Mouse (Mus musculus) limb, embryonic 14.5 days (tissue): Measurements from ENCODE around the gene Cdx4. TPM values are rescaled to one million over a fixed set of nuclear protein-coding genes. Genes with fewer than 3 reads are reported as not detected.

Experiments used
- ATAC-seq: fragments of 200-750 bp; cut with Nextera tagmentation; 2 replicates; pipeline ENCODE4 v1.8.0; 2017; ENCODE audit warnings: low read depth, moderate number of reproducible peaks, moderate TSS enrichment; ENCODE audit not compliant: low FRiP score
- DNase-seq: peaks from one replicate; pipeline ENCODE4 v3.0.0-alpha.2; 2015; ENCODE audit warnings: low spot score
- H3K27ac ChIP-seq: fragments of 300-500 bp; sonication (generic); replicated peaks from 2 replicates; pipeline ENCODE4 v1.5.1; 2014; ENCODE audit warnings: low read depth, mild to moderate bottlenecking, low read length, moderate library complexity, mixed read lengths
- H3K27me3 ChIP-seq: fragments of 300-500 bp; sonication (generic); 2 replicates; pipeline ENCODE4 v1.6.1; 2014; ENCODE audit warnings: low read length, mixed read lengths; ENCODE audit not compliant: control insufficient read depth, insufficient read depth
- H3K36me3 ChIP-seq: fragments of 300-500 bp; sonication (generic); 2 replicates; pipeline ENCODE4 v1.6.1; 2014; ENCODE audit warnings: mild to moderate bottlenecking, low read length, moderate library complexity, mixed read lengths; ENCODE audit not compliant: control insufficient read depth, insufficient read depth
- H3K4me1 ChIP-seq: fragments of 300-500 bp; sonication (generic); 2 replicates; pipeline ENCODE4 v1.6.1; 2014; ENCODE audit warnings: antibody characterized with exemption, low read length, mixed read lengths; ENCODE audit not compliant: control insufficient read depth, insufficient read depth
- H3K4me2 ChIP-seq: fragments of 300-500 bp; sonication (generic); replicated peaks from 2 replicates; pipeline ENCODE4 v1.6.1; 2014; ENCODE audit warnings: low read depth, mild to moderate bottlenecking, low read length, moderate library complexity; ENCODE audit not compliant: severe bottlenecking
- H3K4me3 ChIP-seq: fragments of 300-500 bp; sonication (generic); replicated peaks from 2 replicates; pipeline ENCODE4 v1.5.1; 2014; ENCODE audit warnings: low read length
- H3K9ac ChIP-seq: fragments of 300-500 bp; sonication (generic); 2 replicates; pipeline ENCODE4 v1.6.1; 2014; ENCODE audit warnings: mild to moderate bottlenecking, low read depth, low read length, moderate library complexity; ENCODE audit not compliant: severe bottlenecking
- H3K9me3 ChIP-seq: fragments of 300-500 bp; sonication (generic); 2 replicates; pipeline ENCODE4 v1.6.1; 2016; ENCODE audit warnings: low read length; ENCODE audit not compliant: control insufficient read depth
- POLR2A ChIP-seq: fragments of 200-500 bp; IDR thresholded peaks from 2 replicates; pipeline ENCODE4 v1.8.0; 2012; ENCODE audit warnings: inconsistent platforms, mild to moderate bottlenecking, moderate library complexity, borderline replicate concordance; ENCODE audit not compliant: insufficient read depth, insufficient read length; ENCODE audit errors: extremely low read depth
- WGBS: fragments of 180-500 bp; shearing (Covaris S2); extraction: QIAGEN DNeasy Blood & Tissue Kit; methylation state at CpG from one replicate; pipeline ENCODE4 v1.1.7; 2014; 5-methylcytosine and 5-hydroxymethylcytosine counted together
- polyA plus RNA-seq, 2 experiments: library from polyadenylated mRNA; depleted of rRNA in 1 of 2; stranded (reverse) in 1 of 2; unstranded in 1 of 2; fragments of >200 nt; fragmentation: Nextera tagmentation in 1 of 2; extraction: Ambion mirVana in 1 of 2; gene quantifications; 2 replicates each; pipeline versions ENCODE4 v1.2.1 to v1.2.3; 2012 to 2014

Cdx4 gene
- polyA plus RNA-seq, 2 experiments = not detected

DNA sequence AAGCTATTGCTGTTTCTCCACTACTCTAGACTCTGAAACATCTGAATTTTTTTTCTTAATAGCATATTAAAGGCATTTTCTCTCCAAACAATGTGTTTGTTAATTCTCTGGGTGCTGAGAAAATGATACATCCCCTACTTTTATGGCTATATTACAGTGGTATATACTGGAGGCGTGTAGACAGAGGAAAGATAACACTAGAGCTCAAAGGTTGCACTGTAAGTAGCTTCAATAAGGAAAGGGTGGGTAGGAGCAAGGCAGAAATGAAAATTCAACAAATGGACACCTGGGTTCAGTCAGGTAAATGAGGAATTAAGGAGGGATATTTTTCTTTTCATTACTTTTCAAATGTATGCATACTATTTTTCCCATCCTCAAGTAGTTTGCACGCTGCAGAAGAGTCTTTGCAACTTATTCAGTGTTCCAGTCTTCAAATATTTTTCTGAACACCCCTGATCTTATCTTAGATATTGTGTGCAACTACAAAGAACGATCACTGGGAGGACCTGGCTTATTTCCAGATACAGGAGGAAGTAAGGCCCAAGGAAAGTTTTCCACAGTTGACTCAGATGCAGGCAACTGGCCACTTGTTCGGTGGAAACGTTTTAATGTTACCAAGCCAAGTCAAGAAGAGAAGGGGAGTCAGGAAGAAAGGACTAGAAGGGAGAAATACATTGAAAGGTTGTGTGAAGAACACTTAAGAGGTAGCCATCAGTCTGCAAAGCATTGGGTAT lies 10.1 kb downstream of the Cdx4 start:
- Histone ChIP-seq H3K36me3 (no peaks in the 10 kb centered on the region), H3K9me3 (no peaks in the 10 kb centered on the region), H3K27me3 (no peaks in the 10 kb centered on the region; the same call in 1 of the 2 replicates), H3K4me2 (no peak overlapping the region), H3K27ac (no peak overlapping the region), H3K4me3 (no peak overlapping the region), H3K9ac (no peak overlapping the region), H3K4me1 (no peaks in the 10 kb centered on the region)
- DNase-seq = no peak
- no peak for ATAC-seq
- TF ChIP-seq POLR2A = no peak
- 70% methylated on average over 5 of the region's 5 CpGs for WGBS

DNA sequence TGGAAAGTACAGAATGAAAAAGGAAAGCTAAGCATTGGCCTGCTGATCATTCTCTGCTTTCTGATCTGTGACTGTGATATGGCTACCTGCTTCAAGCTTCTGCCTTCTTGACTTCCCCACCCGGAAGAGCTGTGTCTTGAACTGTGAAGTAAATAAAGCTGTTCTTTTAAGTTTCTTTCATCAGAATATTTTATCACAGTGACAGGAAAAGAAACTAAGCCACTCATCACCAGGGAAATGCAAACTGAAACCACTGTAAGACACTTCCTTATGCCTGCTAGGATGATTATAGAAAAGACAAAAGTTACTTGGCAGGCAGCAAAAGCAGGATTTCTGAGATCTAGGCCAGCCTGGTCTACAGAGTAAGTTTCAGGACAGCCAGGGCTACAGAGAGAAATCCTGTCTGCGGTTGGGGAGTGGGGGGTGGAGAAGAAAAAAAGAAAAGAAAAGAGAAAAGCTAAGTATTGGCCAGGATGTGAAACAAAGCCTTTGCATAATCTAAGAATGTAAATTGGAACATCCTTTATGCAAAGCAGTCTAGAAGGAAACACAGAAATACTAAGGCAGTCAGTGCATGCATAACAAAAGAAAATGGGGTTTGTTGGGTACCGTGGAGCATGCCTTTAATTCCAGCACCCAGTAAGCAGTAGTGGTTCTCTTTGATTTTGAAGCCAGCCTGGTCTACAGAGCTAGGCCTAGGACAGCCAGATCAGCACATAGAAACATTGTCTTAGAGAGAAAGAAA lies 20.3 kb downstream of the Cdx4 start:
- no peak overlapping the region for H3K4me3 ChIP-seq
- WGBS = 72% methylated on average over 3 of the region's 3 CpGs
- TF ChIP-seq POLR2A = no peak
- ATAC-seq (no peak), DNase-seq (no peak)
- H3K27me3 ChIP-seq = peaks cover 3% of the 10 kb centered on the region; the same call in 1 of the 2 replicates
- no peak overlapping the region for H3K4me2 ChIP-seq
- no peaks in the 10 kb centered on the region for H3K4me1 ChIP-seq
- no peaks in the 10 kb centered on the region for H3K9me3 ChIP-seq
- no peaks in the 10 kb centered on the region for H3K36me3 ChIP-seq
- H3K27ac ChIP-seq = no peak overlapping the region
- H3K9ac ChIP-seq = no peak overlapping the region

DNA sequence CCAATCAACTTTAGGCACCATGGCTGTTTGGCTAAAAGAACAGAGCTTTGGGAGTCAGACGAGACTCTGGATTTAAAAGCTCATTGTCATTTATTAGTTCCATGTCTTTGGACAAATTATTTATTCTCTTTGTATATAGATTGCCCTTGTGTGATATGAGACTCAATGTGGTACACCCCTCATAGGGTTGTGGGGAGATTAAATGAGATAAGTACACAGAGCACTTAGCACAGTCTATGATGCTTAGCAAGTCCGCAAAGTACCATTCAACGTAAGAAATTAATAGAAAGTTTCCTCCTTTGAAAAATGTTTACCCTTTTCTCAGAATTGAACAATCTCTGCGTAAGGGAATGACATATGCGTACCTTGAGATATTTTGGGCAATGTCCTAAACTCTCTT lies 34.6 kb downstream of the Cdx4 start:
- DNase-seq (no peak), ATAC-seq (no peak)
- Histone ChIP-seq H3K4me1 (no peaks in the 10 kb centered on the region), H3K27ac (no peak overlapping the region), H3K4me3 (peak overlapping the region; percentile 54), H3K9ac (0 out of 2 replicates have a peak overlapping the region, but pooled peaks have one; percentile 63), H3K4me2 (peak overlapping the region; percentile 45; the same call in 1 of the 2 replicates), H3K9me3 (no peaks in the 10 kb centered on the region), H3K27me3 (peaks cover 9% of the 10 kb centered on the region; the same call in 1 of the 2 replicates), H3K36me3 (no peaks in the 10 kb centered on the region)
- WGBS = 46% methylated on average over 5 of the region's 5 CpGs
- TF ChIP-seq POLR2A = no peak

DNA sequence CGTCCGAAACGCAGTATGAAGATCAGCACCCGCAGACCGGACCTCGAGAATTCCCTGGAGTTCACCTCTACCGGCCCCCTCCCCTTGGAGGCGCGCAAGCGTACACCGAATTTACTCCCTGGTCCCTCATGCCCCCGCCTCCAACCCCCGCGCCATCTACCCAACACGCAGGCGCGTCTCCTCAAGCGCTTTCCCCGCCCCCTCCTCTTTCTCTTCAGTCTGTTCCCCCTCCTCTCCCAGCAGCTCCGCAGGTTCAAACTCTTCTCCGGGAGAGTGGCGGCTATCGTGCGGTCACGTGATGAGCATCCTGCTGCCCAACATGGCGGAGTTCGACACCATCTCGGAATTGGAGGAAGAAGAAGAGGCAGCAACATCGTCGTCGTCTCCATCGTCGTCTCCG lies 35.1 kb downstream of the Cdx4 start, which contains the start of gene Chic1:
TSS of gene Chic1 (plus strand) at position 190 of the 400 bp plus-strand sequence.
- DNase-seq (peak; percentile 87), ATAC-seq (peak; percentile 95)
- H3K36me3 ChIP-seq = no peaks in the 10 kb centered on the region
- WGBS = 12% methylated on average over 34 of the region's 34 CpGs
- H3K27me3 ChIP-seq = peaks cover 9% of the 10 kb centered on the region; the same call in 1 of the 2 replicates
- peak within 1 kb of the TSS; percentile 45 for H3K4me2 ChIP-seq
- no peak within 1 kb of the TSS for H3K27ac ChIP-seq
- no peaks in the 10 kb centered on the region for H3K9me3 ChIP-seq
- H3K4me3 ChIP-seq = peak within 1 kb of the TSS; percentile 54
- peak within 1 kb of the TSS; percentile 63 for H3K9ac ChIP-seq
- no peak for TF ChIP-seq POLR2A
- H3K4me1 ChIP-seq = no peaks in the 10 kb centered on the region

DNA sequence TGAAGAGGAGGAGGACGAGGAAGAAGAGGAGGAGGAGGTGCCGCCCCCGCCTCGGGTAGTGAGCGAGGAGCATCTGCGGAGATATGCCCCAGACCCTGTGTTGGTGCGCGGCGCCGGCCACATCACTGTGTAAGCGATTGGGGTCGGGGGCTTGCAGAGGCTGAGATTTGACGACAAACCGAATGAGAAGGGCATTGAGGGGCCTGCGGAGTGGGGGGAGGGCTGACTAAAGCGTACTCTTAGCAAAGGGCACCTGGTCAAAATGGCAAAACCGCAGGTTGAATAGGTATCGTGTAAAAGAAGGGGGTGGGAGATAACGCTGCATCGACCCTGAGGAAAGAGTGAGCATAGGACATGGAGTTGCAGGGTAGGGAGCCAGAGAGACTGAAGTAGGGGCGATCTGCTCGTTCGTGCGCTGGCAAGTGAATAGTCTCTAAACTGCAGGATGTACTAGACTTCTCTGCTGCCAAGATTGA lies 35.6 kb downstream of the Cdx4 start:
- Histone ChIP-seq H3K27me3 (peaks cover 9% of the 10 kb centered on the region; the same call in 1 of the 2 replicates), H3K36me3 (no peaks in the 10 kb centered on the region), H3K9me3 (no peaks in the 10 kb centered on the region), H3K27ac (no peak overlapping the region), H3K4me1 (no peaks in the 10 kb centered on the region), H3K4me2 (peak overlapping the region; percentile 45), H3K4me3 (peak overlapping the region; percentile 54), H3K9ac (peak overlapping the region; percentile 63)
- WGBS = 14% methylated on average over 24 of the region's 24 CpGs
- TF ChIP-seq POLR2A = no peak
- ATAC-seq (peak; percentile 57; the same call in 1 of the 2 replicates), DNase-seq (no peak)
